Mouse (Mus musculus): ENCODE data around the gene Serpina9.

Serpina9 gene

GRCm38 (mm10) chr12:104013620-104014019 is at the start of gene Serpina9:
Gene Serpina9, minus strand, starts transcription at chr12:104013755.
- in situ Hi-C loops (cut with MboI, MseI): no loop called here

- in situ Hi-C loops (cut with MboI, MseI): loop anchor here (5.0 kb wide), 2 partner anchors 55 to 350 kb away; no protein-coding TSS in a partner anchor
Measured at GRCm38 (mm10) chr12:104061862-104062261, 48.3 kb upstream of the Serpina9 start.

GRCm38 (mm10) chr12:104060126-104060525 is 46.6 kb upstream of the Serpina9 start:
- in situ Hi-C loops (cut with MboI, MseI): loop anchor here (5.0 kb wide), 2 partner anchors 53 to 352 kb away; no protein-coding TSS in a partner anchor

GRCm38 (mm10) chr12:104057531-104057930 is 44.0 kb upstream of the Serpina9 start:
- in situ Hi-C loops (cut with MboI, MseI): no loop called here

- in situ Hi-C loops (cut with MboI, MseI): no loop called here
Measured at GRCm38 (mm10) chr12:104057050-104057449, 43.5 kb upstream of the Serpina9 start.

GRCm38 (mm10) chr12:104055755-104056154 is 42.2 kb upstream of the Serpina9 start:
- in situ Hi-C loops (cut with MboI, MseI): no loop called here

- in situ Hi-C loops (cut with MboI, MseI): no loop called here
Measured at GRCm38 (mm10) chr12:104053995-104054394, 40.4 kb upstream of the Serpina9 start.

- in situ Hi-C loops (cut with MboI, MseI): no loop called here
Measured at GRCm38 (mm10) chr12:104045713-104046112, 32.2 kb upstream of the Serpina9 start.

GRCm38 (mm10) chr12:104044343-104044742 is 30.8 kb upstream of the Serpina9 start, which contains the start of gene Serpina12:
Gene Serpina12, minus strand, starts transcription at chr12:104044443.
- in situ Hi-C loops (cut with MboI, MseI): no loop called here

- in situ Hi-C loops (cut with MboI, MseI): no loop called here
Measured at GRCm38 (mm10) chr12:104042753-104043152, 29.2 kb upstream of the Serpina9 start.

- in situ Hi-C loops (cut with MboI, MseI): no loop called here
Measured at GRCm38 (mm10) chr12:104041401-104041800, 27.8 kb upstream of the Serpina9 start.

GRCm38 (mm10) chr12:104038181-104038580 is 24.6 kb upstream of the Serpina9 start:
- in situ Hi-C loops (cut with MboI, MseI): no loop called here

GRCm38 (mm10) chr12:104033752-104034151 is 20.2 kb upstream of the Serpina9 start:
- in situ Hi-C loops (cut with MboI, MseI): no loop called here

GRCm38 (mm10) chr12:104029986-104030385 is 16.4 kb upstream of the Serpina9 start:
- in situ Hi-C loops (cut with MboI, MseI): no loop called here

- in situ Hi-C loops (cut with MboI, MseI): no loop called here
Measured at GRCm38 (mm10) chr12:104015280-104015679, 1.7 kb upstream of the Serpina9 start.

GRCm38 (mm10) chr12:104004689-104005088 is 8.9 kb downstream of the Serpina9 start:
- in situ Hi-C loops (cut with MboI, MseI): loop anchor here (5.0 kb wide), 1 partner anchor 58 kb away; no protein-coding TSS in a partner anchor

- in situ Hi-C loops (cut with MboI, MseI): no loop called here
Measured at GRCm38 (mm10) chr12:104003238-104003612, 10.3 kb downstream of the Serpina9 start.

GRCm38 (mm10) chr12:104002569-104003237 is 10.9 kb downstream of the Serpina9 start:
- in situ Hi-C loops (cut with MboI, MseI): no loop called here

GRCm38 (mm10) chr12:104000594-104000993 is 13.0 kb downstream of the Serpina9 start:
- in situ Hi-C loops (cut with MboI, MseI): no loop called here

- in situ Hi-C loops (cut with MboI, MseI): no loop called here
Measured at GRCm38 (mm10) chr12:103999611-104000010, 13.9 kb downstream of the Serpina9 start.

- in situ Hi-C loops (cut with MboI, MseI): no loop called here
Measured at GRCm38 (mm10) chr12:103996513-103996912, 17.0 kb downstream of the Serpina9 start.

- in situ Hi-C loops (cut with MboI, MseI): no loop called here
Measured at GRCm38 (mm10) chr12:103995292-103996072, 18.1 kb downstream of the Serpina9 start.

GRCm38 (mm10) chr12:103992945-103993344 is 20.6 kb downstream of the Serpina9 start:
- in situ Hi-C loops (cut with MboI, MseI): no loop called here
